Mouse (Mus musculus): Measurements from ENCODE around the gene Kmt2a.

- no peak for TF ChIP-seq CTCF (IDR thresholded peaks at IDR 0.05; ENCODE audit: borderline replicate concordance, insufficient read depth, low read depth, low read length)
- no peak for TF ChIP-seq POLR2A (IDR thresholded peaks at IDR 0.05; ENCODE audit: borderline replicate concordance, insufficient read depth, low read length)
These were observed 9.0 kb upstream of the Kmt2a start for GRCm38 (mm10) chr9:44890122-44890521.

All from cerebellum, adult 2 months (tissue).